Mouse (Mus musculus) 416B (cell line): Measurements from ENCODE around the gene Zfp866.
A peak's percentile ranks its signal among the peaks of the same experiment; 100 is the strongest.

ENCODE experiments used
- DNase-seq: peaks from one replicate; pipeline ENCODE4 v3.0.0; 2011; ENCODE audit warnings: low read depth

The Zfp866 gene

GRCm38 (mm10) chr8:69716403-69717231, 74.4 kb downstream of the Zfp866 start:
- peak; percentile 100 for DNase-seq

GRCm38 (mm10) chr8:69715366-69715765, 75.6 kb downstream of the Zfp866 start:
- no peak for DNase-seq

GRCm38 (mm10) chr8:69713516-69713915, 77.5 kb downstream of the Zfp866 start:
- no peak for DNase-seq
